Mouse (Mus musculus) forebrain, postnatal 0 days (tissue): ENCODE measurements at regions not wholly inside any gene's neighbourhood (a gene's known extent, or its start where the extent isn't known, plus 50 kb on each side); places are given as distances from the start of the nearest gene placed in this dataset.
A peak's percentile ranks its signal among the peaks of the same experiment; 100 is the strongest.
"Not testable (repeated sequence)": the region's sequence is repeated elsewhere in the genome, so short reads cannot be mapped to it uniquely, and the experiment has no call there.

Experiments
- ATAC-seq: fragments of 200-750 bp; cut with Nextera tagmentation; 2 replicates; pipeline ENCODE4 v1.8.0; 2017; ENCODE audit warnings: mild to moderate bottlenecking, moderate library complexity
- DNase-seq: peaks from one replicate; pipeline ENCODE4 v3.0.0-alpha.2; 2015
- H3K27ac ChIP-seq: fragments of 300-500 bp; sonication (generic); 2 replicates; pipeline ENCODE4 v1.5.1; 2014; ENCODE audit warnings: low read depth, mild to moderate bottlenecking, antibody characterized with exemption, low read length, moderate library complexity, mixed read lengths
- H3K27me3 ChIP-seq: fragments of 300-500 bp; sonication (generic); 2 replicates; pipeline ENCODE4 v1.6.1; 2014; ENCODE audit warnings: mild to moderate bottlenecking, low read length, mixed read lengths; ENCODE audit not compliant: insufficient read depth
- H3K36me3 ChIP-seq: fragments of 300-500 bp; sonication (generic); 2 replicates; pipeline ENCODE4 v1.6.1; 2014; ENCODE audit warnings: mild to moderate bottlenecking, moderate library complexity; ENCODE audit not compliant: insufficient read depth
- H3K4me1 ChIP-seq: fragments of 300-500 bp; sonication (generic); 2 replicates; pipeline ENCODE4 v1.6.1; 2014; ENCODE audit warnings: antibody characterized with exemption; ENCODE audit not compliant: insufficient read depth
- H3K4me2 ChIP-seq: fragments of 300-500 bp; sonication (generic); 2 replicates; pipeline ENCODE4 v1.6.1; 2014; ENCODE audit warnings: low read depth, mild to moderate bottlenecking, moderate library complexity
- H3K4me3 ChIP-seq: fragments of 300-500 bp; sonication (generic); 2 replicates; pipeline ENCODE4 v1.5.1; 2014; ENCODE audit warnings: low read depth, low read length, mixed read lengths
- H3K9ac ChIP-seq: fragments of 300-500 bp; sonication (generic); 2 replicates; pipeline ENCODE4 v1.6.1; 2014; ENCODE audit warnings: mild to moderate bottlenecking
- H3K9me3 ChIP-seq: fragments of 300-500 bp; sonication (generic); 2 replicates; pipeline ENCODE4 v1.6.1; 2016; ENCODE audit warnings: low read length
- CTCF ChIP-seq: sonication (generic); IDR thresholded peaks from 2 replicates; pipeline ENCODE4 v1.5.1; 2016; ENCODE audit warnings: antibody characterized with exemption, control low read depth, low read depth
- WGBS: fragments of 180-500 bp; shearing (Covaris S2); extraction: QIAGEN DNeasy Blood & Tissue Kit; methylation state at CpG from one replicate; pipeline ENCODE4 v1.1.7; 2014; 5-methylcytosine and 5-hydroxymethylcytosine counted together

GRCm38 (mm10) chr13:107561529-107561928 lies 482.7 kb upstream of the Smim15 start:
- Histone ChIP-seq H3K36me3 (no peaks in the 10 kb centered on the region), H3K27ac (no peak overlapping the region), H3K4me3 (no peak overlapping the region), H3K9me3 (no peaks in the 10 kb centered on the region), H3K4me2 (no peak overlapping the region), H3K27me3 (no peaks in the 10 kb centered on the region), H3K4me1 (no peaks in the 10 kb centered on the region), H3K9ac (no peak overlapping the region)
- DNase-seq (no peak), ATAC-seq (no peak)
- 76% methylated on average over 2 of the region's 2 CpGs for WGBS
- TF ChIP-seq CTCF = no peak

GRCm38 (mm10) chr13:107555958-107556357 lies 488.3 kb upstream of the Smim15 start:
- Histone ChIP-seq H3K27me3 (no peaks in the 10 kb centered on the region), H3K9me3 (no peaks in the 10 kb centered on the region), H3K9ac (no peak overlapping the region), H3K27ac (no peak overlapping the region), H3K36me3 (no peaks in the 10 kb centered on the region), H3K4me2 (no peak overlapping the region), H3K4me3 (no peak overlapping the region), H3K4me1 (no peaks in the 10 kb centered on the region)
- no peak for ATAC-seq
- DNase-seq = no peak
- TF ChIP-seq CTCF = no peak
- 84% methylated on average over 3 of the region's 3 CpGs for WGBS

- Histone ChIP-seq H3K4me1 (no peaks in the 10 kb centered on the region), H3K4me2 (no peak overlapping the region), H3K27ac (no peak overlapping the region), H3K9ac (no peak overlapping the region), H3K9me3 (no peaks in the 10 kb centered on the region), H3K27me3 (no peaks in the 10 kb centered on the region), H3K36me3 (no peaks in the 10 kb centered on the region), H3K4me3 (no peak overlapping the region)
- DNase-seq (no peak), ATAC-seq (no peak)
- WGBS = 92% methylated on average over 3 of the region's 3 CpGs
- no peak for TF ChIP-seq CTCF
These were observed 490.2 kb upstream of the Smim15 start for GRCm38 (mm10) chr13:107554091-107554490.

- DNase-seq (no peak), ATAC-seq (no peak)
- WGBS = 92% methylated on average over 4 of the region's 4 CpGs
- Histone ChIP-seq H3K9me3 (no peaks in the 10 kb centered on the region), H3K4me2 (no peak overlapping the region), H3K4me1 (peaks cover 10% of the 10 kb centered on the region; the same call in 1 of the 2 replicates), H3K27me3 (no peaks in the 10 kb centered on the region), H3K36me3 (no peaks in the 10 kb centered on the region), H3K27ac (no peak overlapping the region), H3K4me3 (no peak overlapping the region), H3K9ac (no peak overlapping the region)
- no peak for TF ChIP-seq CTCF
These were observed 492.1 kb upstream of the Smim15 start for GRCm38 (mm10) chr13:107552165-107552564.

- H3K4me1 ChIP-seq = peaks cover 22% of the 10 kb centered on the region
- not testable (repeated sequence) for H3K9me3 ChIP-seq, H3K27me3 ChIP-seq, H3K4me2 ChIP-seq, H3K4me3 ChIP-seq, H3K27ac ChIP-seq, DNase-seq, H3K9ac ChIP-seq, ATAC-seq, H3K36me3 ChIP-seq
- WGBS = 97% methylated on average over 7 of the region's 7 CpGs
These were observed 494.3 kb upstream of the Smim15 start for GRCm38 (mm10) chr13:107549995-107550394.

- Histone ChIP-seq H3K36me3 (no peaks in the 10 kb centered on the region), H3K27ac (peak overlapping the region; percentile 54), H3K9me3 (no peaks in the 10 kb centered on the region), H3K4me1 (peaks cover 24% of the 10 kb centered on the region), H3K4me2 (no peak overlapping the region), H3K27me3 (no peaks in the 10 kb centered on the region), H3K4me3 (no peak overlapping the region), H3K9ac (no peak overlapping the region)
- no peak for TF ChIP-seq CTCF
- WGBS = 21% methylated on average over 7 of the region's 7 CpGs
- peak; percentile 78 for DNase-seq
- peak; percentile 82 for ATAC-seq
These were observed 497.2 kb upstream of the Smim15 start for GRCm38 (mm10) chr13:107547073-107547472.

GRCm38 (mm10) chr13:107546181-107546900 lies 497.9 kb upstream of the Smim15 start:
- no peak for ATAC-seq
- no peak overlapping the region; the same call in 1 of the 2 replicates for H3K4me2 ChIP-seq
- no peaks in the 10 kb centered on the region for H3K27me3 ChIP-seq
- H3K4me3 ChIP-seq = no peak overlapping the region
- H3K36me3 ChIP-seq = no peaks in the 10 kb centered on the region
- peak overlapping the region; percentile 54 for H3K27ac ChIP-seq
- peaks cover 31% of the 10 kb centered on the region for H3K4me1 ChIP-seq
- 0 out of 2 replicates have a peak overlapping the region, but pooled peaks have one; percentile 0 for H3K9ac ChIP-seq
- 13% methylated on average over 10 of the region's 10 CpGs for WGBS
- peak; percentile 51 for DNase-seq
- TF ChIP-seq CTCF = no peak
- H3K9me3 ChIP-seq = no peaks in the 10 kb centered on the region
